Mouse (Mus musculus): Measurements from ENCODE around the gene Rab21. TPM values are rescaled to one million over a fixed set of nuclear protein-coding genes. Genes with fewer than 3 reads are reported as not detected.

Gene Rab21
- 7.0 TPM in 2 replicates for polyA plus RNA-seq (2015; fragmentation: Nextera tagmentation; extraction: Ambion mirVana)

DNA sequence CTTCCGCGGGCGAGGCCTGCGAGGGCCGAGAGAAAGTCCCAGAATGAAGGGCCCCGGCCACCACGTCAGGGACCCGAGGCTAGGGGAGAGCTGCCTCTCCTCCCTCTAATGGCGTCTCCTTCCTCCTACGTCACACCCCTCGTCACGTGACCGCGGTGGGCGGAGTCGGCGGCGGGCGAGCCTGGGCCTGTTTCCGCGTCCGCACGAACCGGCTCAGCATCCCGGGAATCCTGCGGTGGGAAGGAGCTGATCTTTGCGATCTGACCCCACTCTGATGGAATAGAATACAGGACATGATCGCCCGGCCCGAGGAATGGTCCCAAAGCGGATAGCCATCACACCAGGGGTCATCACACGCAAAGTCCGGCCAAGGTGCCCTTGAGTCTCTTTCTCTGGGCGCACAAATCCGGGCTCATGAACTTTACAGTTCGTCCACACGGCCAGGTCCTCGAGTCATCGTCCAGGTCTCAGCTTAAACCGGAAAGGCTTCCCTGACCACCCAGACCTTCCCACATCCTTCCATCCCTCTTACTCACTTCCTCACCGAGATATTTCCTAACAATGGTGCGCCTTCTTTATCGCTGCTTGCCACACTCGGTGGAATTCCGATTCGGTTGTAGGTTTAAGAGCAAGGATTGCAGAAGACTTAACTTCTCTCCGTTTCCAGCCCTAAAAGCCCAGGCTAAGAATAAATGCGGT, at the start of gene Rab21:
TSS of gene Rab21 (minus strand) at position 122 of the 699 bp plus-strand sequence.
- Histone ChIP-seq H3K36me3 (ENCODE audit: control insufficient read depth, insufficient read depth, low read length) (no peaks in the 10 kb centered on the region), H3K9ac (ENCODE audit: low read depth, low read length) (peak within 1 kb of the TSS; percentile 95), H3K27me3 (replicated peaks; ENCODE audit: control insufficient read depth, insufficient read depth, low read length) (no peaks in the 10 kb centered on the region), H3K4me2 (ENCODE audit: low read length) (peak within 1 kb of the TSS; percentile 81), H3K4me1 (ENCODE audit: control insufficient read depth, insufficient read depth, low read depth, low read length) (peaks cover 26% of the 10 kb centered on the region), H3K27ac (ENCODE audit: low read depth, low read length) (peak within 1 kb of the TSS; percentile 93), H3K4me3 (ENCODE audit: low read length) (peak within 1 kb of the TSS; percentile 76), H3K9me3 (ENCODE audit: control insufficient read depth, low read length) (no peaks in the 10 kb centered on the region)
- under 1% methylated on average over 36 of the region's 48 CpGs for WGBS
- ATAC-seq = peak; percentile 94

DNA sequence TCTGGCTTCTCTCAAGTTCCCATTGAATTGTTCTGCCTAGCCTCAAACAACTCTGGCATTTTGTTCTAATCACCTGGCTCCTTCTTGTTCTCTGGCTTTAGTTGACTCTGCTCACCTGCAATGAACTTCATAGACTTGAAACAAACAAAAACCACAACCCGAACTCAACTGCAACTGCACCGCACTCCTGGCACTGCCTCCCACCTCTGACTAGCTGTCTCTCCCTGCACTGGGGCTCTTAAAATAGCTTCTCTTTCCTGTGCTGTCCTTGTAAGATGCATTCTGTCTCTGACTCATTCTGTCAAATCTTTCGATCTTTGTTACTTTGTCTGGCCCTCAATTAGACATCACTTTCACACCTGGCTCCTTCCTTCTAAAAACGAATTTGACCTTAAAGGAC, 47.8 kb upstream of the Rab21 start:
- WGBS = 91% methylated on average over 4 of the region's 4 CpGs
- Histone ChIP-seq H3K4me1 (ENCODE audit: control insufficient read depth, insufficient read depth, low read depth, low read length) (peaks cover 11% of the 10 kb centered on the region), H3K27ac (ENCODE audit: low read depth, low read length) (no peak overlapping the region), H3K4me3 (ENCODE audit: low read length) (no peak overlapping the region; the same call in 1 of the 2 replicates), H3K9me3 (ENCODE audit: control insufficient read depth, low read length) (no peaks in the 10 kb centered on the region), H3K4me2 (ENCODE audit: low read length) (peak overlapping the region; percentile 83), H3K36me3 (ENCODE audit: control insufficient read depth, insufficient read depth, low read length) (no peaks in the 10 kb centered on the region), H3K27me3 (replicated peaks; ENCODE audit: control insufficient read depth, insufficient read depth, low read length) (no peaks in the 10 kb centered on the region), H3K9ac (ENCODE audit: low read depth, low read length) (no peak overlapping the region)
- ATAC-seq = no peak

- peak overlapping the region; percentile 69 for H3K9ac ChIP-seq (ENCODE audit: low read depth, low read length)
- peak overlapping the region; percentile 64 for H3K4me3 ChIP-seq (ENCODE audit: low read length)
- ATAC-seq = peak; percentile 24
- no peaks in the 10 kb centered on the region for H3K9me3 ChIP-seq (ENCODE audit: control insufficient read depth, low read length)
- no peaks in the 10 kb centered on the region for H3K27me3 ChIP-seq (replicated peaks; ENCODE audit: control insufficient read depth, insufficient read depth, low read length)
- peaks cover 11% of the 10 kb centered on the region for H3K4me1 ChIP-seq (ENCODE audit: control insufficient read depth, insufficient read depth, low read depth, low read length)
- H3K36me3 ChIP-seq (ENCODE audit: control insufficient read depth, insufficient read depth, low read length) = no peaks in the 10 kb centered on the region
- 7% methylated on average over 9 of the region's 9 CpGs for WGBS
- peak overlapping the region; percentile 83 for H3K4me2 ChIP-seq (ENCODE audit: low read length)
- peak overlapping the region; percentile 87 for H3K27ac ChIP-seq (ENCODE audit: low read depth, low read length)
These were observed 47.2 kb upstream of the Rab21 start for GRCm38 (mm10) chr10:115362623-115362964.

DNA sequence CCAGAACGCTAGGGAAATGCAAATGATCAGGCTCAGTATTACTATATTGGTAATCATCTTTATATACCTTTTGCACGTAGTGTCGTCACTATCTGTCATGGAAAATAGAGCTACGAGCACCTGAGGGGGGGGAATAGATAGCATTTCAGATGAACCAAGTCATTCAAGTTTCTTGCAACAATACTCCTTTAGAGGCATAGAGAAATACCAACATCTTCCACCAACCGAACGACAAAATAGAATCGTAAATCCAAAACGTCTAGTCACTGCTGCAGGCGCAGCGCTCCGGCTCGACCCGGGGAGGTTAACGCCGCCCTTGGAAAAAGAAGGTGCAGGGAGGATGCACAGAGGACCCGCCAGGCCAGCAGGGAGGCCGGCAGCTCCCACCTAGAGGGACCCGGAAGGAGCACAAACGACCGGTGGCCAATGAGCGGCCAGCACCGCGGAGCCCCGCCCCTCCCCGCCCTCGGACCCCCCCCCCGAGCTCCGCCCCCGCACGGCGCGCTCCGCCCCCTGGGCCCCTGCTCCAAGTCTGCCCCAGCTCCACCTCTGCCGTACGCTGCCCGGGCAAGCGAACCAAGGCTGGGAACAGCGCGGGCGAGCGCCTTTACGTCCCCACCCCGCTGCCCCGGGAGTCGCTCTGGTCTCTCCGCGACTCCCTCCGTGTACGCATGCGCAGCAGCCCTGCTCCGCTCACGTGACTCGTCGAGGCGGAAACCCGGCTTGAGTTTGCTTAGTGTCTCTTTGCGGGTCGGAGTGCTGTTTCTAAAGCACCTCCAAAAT, 46.6 kb upstream of the Rab21 start, which contains the start of gene Tmem19:
TSS of gene Tmem19 (minus strand) at position 662 of the 783 bp plus-strand sequence.
- Histone ChIP-seq H3K36me3 (ENCODE audit: control insufficient read depth, insufficient read depth, low read length) (peaks cover 4% of the 10 kb centered on the region; the same call in 1 of the 2 replicates), H3K4me3 (ENCODE audit: low read length) (peak within 1 kb of the TSS; percentile 64), H3K4me1 (ENCODE audit: control insufficient read depth, insufficient read depth, low read depth, low read length) (peaks cover 11% of the 10 kb centered on the region), H3K4me2 (ENCODE audit: low read length) (peak within 1 kb of the TSS; percentile 83), H3K9ac (ENCODE audit: low read depth, low read length) (peak within 1 kb of the TSS; percentile 69), H3K27me3 (replicated peaks; ENCODE audit: control insufficient read depth, insufficient read depth, low read length) (no peaks in the 10 kb centered on the region), H3K27ac (ENCODE audit: low read depth, low read length) (peak within 1 kb of the TSS; percentile 87), H3K9me3 (ENCODE audit: control insufficient read depth, low read length) (no peaks in the 10 kb centered on the region)
- peak; percentile 99 for ATAC-seq
- under 1% methylated on average over 47 of the region's 58 CpGs for WGBS

DNA sequence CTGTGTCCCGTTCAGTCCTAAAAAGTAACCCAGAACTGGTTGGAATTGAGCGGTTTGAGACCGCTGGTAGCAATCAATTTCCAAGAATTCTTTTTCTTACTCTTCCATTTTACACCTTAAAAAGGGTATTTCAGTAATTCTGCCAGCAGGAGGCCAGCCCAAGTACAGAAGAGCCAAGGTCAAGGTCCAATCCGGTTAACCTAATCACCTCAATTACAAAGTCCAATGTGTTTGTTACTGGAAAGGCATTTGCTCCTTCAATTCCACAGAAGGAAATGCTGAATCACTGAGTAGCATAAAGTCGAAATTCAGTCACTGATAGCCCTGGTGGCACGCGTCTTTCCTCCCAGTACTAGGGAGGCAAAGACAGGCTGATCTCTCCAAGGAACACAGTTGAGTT, 43.7 kb upstream of the Rab21 start:
- no peak overlapping the region for H3K4me2 ChIP-seq (ENCODE audit: low read length)
- H3K4me1 ChIP-seq (ENCODE audit: control insufficient read depth, insufficient read depth, low read depth, low read length) = peaks cover 11% of the 10 kb centered on the region
- no peaks in the 10 kb centered on the region for H3K27me3 ChIP-seq (replicated peaks; ENCODE audit: control insufficient read depth, insufficient read depth, low read length)
- no peaks in the 10 kb centered on the region for H3K9me3 ChIP-seq (ENCODE audit: control insufficient read depth, low read length)
- ATAC-seq = no peak
- H3K4me3 ChIP-seq (ENCODE audit: low read length) = no peak overlapping the region
- H3K9ac ChIP-seq (ENCODE audit: low read depth, low read length) = no peak overlapping the region
- H3K27ac ChIP-seq (ENCODE audit: low read depth, low read length) = no peak overlapping the region
- 93% methylated on average over 7 of the region's 7 CpGs for WGBS
- peaks cover 18% of the 10 kb centered on the region; the same call in 1 of the 2 replicates for H3K36me3 ChIP-seq (ENCODE audit: control insufficient read depth, insufficient read depth, low read length)

- no peak overlapping the region for H3K27ac ChIP-seq (ENCODE audit: low read depth, low read length)
- no peak overlapping the region for H3K4me2 ChIP-seq (ENCODE audit: low read length)
- 91% methylated on average over 17 of the region's 17 CpGs for WGBS
- H3K4me3 ChIP-seq (ENCODE audit: low read length) = no peak overlapping the region
- peaks cover 18% of the 10 kb centered on the region; the same call in 1 of the 2 replicates for H3K36me3 ChIP-seq (ENCODE audit: control insufficient read depth, insufficient read depth, low read length)
- no peak for ATAC-seq
- H3K4me1 ChIP-seq (ENCODE audit: control insufficient read depth, insufficient read depth, low read depth, low read length) = peaks cover 11% of the 10 kb centered on the region
- H3K9ac ChIP-seq (ENCODE audit: low read depth, low read length) = no peak overlapping the region
- no peaks in the 10 kb centered on the region for H3K9me3 ChIP-seq (ENCODE audit: control insufficient read depth, low read length)
- no peaks in the 10 kb centered on the region for H3K27me3 ChIP-seq (replicated peaks; ENCODE audit: control insufficient read depth, insufficient read depth, low read length)
These were observed 43.0 kb upstream of the Rab21 start for GRCm38 (mm10) chr10:115358216-115358919.

DNA sequence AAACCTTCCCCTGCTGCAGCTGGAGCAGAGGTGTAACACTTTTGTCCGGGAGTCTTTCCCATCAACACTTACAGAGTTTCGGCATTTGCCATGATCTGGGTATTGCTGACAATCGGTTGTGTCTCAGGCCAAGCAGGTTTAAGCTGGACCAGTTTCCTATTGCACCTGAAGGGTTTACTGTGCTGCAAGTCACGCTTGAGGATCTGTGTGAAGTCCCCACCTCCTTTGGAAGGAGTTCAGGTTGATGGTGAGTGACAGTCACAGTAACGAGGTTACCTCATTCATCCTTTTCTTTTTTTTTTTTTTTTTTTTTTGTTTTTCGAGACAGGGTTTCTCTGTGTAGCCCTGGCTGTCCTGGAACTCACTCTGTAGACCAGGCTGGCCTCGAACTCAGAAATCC, 40.7 kb upstream of the Rab21 start:
- H3K9ac ChIP-seq (ENCODE audit: low read depth, low read length) = no peak overlapping the region
- no peak for ATAC-seq
- WGBS = 88% methylated on average over 5 of the region's 7 CpGs
- H3K4me1 ChIP-seq (ENCODE audit: control insufficient read depth, insufficient read depth, low read depth, low read length) = peaks cover 7% of the 10 kb centered on the region
- no peak overlapping the region for H3K27ac ChIP-seq (ENCODE audit: low read depth, low read length)
- no peak overlapping the region for H3K4me2 ChIP-seq (ENCODE audit: low read length)
- H3K4me3 ChIP-seq (ENCODE audit: low read length) = no peak overlapping the region
- H3K36me3 ChIP-seq (ENCODE audit: control insufficient read depth, insufficient read depth, low read length) = peaks cover 18% of the 10 kb centered on the region; the same call in 1 of the 2 replicates
- H3K9me3 ChIP-seq (ENCODE audit: control insufficient read depth, low read length) = no peaks in the 10 kb centered on the region
- no peaks in the 10 kb centered on the region for H3K27me3 ChIP-seq (replicated peaks; ENCODE audit: control insufficient read depth, insufficient read depth, low read length)

DNA sequence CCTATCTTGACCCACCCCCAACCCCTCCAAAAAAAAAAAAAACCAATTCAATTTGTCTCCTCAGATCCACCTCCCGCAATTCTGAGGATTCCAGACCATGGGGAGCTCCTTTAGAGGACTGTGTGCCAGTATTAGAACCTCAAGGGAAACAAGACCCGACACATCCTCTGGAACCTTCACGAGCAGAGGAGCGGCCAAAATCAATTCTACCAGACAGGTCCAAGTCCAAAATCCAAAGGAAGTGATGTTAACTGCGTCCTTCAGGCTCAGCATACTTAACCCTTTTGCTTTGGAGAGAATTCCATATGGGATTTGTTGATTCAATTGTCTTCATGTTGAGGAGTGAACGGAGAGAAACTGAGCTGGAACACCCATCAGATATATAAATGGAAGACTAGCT, 39.6 kb upstream of the Rab21 start:
- ATAC-seq = no peak
- Histone ChIP-seq H3K27me3 (replicated peaks; ENCODE audit: control insufficient read depth, insufficient read depth, low read length) (no peaks in the 10 kb centered on the region), H3K36me3 (ENCODE audit: control insufficient read depth, insufficient read depth, low read length) (peaks cover 18% of the 10 kb centered on the region; the same call in 1 of the 2 replicates), H3K4me3 (ENCODE audit: low read length) (no peak overlapping the region), H3K4me2 (ENCODE audit: low read length) (no peak overlapping the region), H3K4me1 (ENCODE audit: control insufficient read depth, insufficient read depth, low read depth, low read length) (no peaks in the 10 kb centered on the region), H3K9me3 (ENCODE audit: control insufficient read depth, low read length) (no peaks in the 10 kb centered on the region), H3K27ac (ENCODE audit: low read depth, low read length) (no peak overlapping the region), H3K9ac (ENCODE audit: low read depth, low read length) (no peak overlapping the region)
- 87% methylated on average over 6 of the region's 6 CpGs for WGBS

GRCm38 (mm10) chr10:115354553-115354952, 39.2 kb upstream of the Rab21 start:
- Histone ChIP-seq H3K36me3 (ENCODE audit: control insufficient read depth, insufficient read depth, low read length) (peaks cover 18% of the 10 kb centered on the region; the same call in 1 of the 2 replicates), H3K27me3 (replicated peaks; ENCODE audit: control insufficient read depth, insufficient read depth, low read length) (no peaks in the 10 kb centered on the region), H3K4me1 (ENCODE audit: control insufficient read depth, insufficient read depth, low read depth, low read length) (no peaks in the 10 kb centered on the region), H3K4me2 (ENCODE audit: low read length) (no peak overlapping the region), H3K4me3 (ENCODE audit: low read length) (no peak overlapping the region), H3K9ac (ENCODE audit: low read depth, low read length) (no peak overlapping the region), H3K9me3 (ENCODE audit: control insufficient read depth, low read length) (no peaks in the 10 kb centered on the region), H3K27ac (ENCODE audit: low read depth, low read length) (no peak overlapping the region)
- 57% methylated on average over 6 of the region's 6 CpGs for WGBS
- ATAC-seq = no peak

All from hindbrain, embryonic 16.5 days (tissue).